Comparison of ENCODE assay signal across 15 mouse cellular contexts in the genomic region with DNA sequence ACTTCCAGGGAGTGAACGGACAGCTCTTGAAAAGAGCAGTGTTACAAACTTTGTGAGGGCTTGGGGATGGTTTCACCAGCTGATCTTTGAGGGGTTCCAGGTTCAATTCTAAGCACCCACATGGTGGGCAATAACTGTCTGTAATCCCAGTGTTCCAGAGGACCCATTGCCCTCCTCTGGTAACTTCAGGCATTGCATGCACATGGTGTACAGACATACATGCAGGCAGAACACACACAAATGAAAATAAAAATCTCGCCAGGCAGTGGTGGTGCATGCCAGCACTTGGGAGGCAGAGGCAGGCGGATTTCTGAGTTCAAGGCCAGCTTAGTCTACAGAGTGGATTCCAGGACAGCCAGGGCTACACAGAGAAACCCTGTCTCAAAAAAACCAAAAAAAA. TPM values are rescaled to one million over a fixed set of nuclear protein-coding genes. Genes with fewer than 3 reads are reported as not detected.
DNase-seq lines count a peak whose midpoint lies in the region; ATAC-seq and TF ChIP-seq lines count a peak whose summit lies in the region.
"Had no signal": no experiment of that assay in that cellular context is flagged by ENCODE, and none has a peak within 500 bp of the region (broad histone marks: within the 10 kb centered on the region; RNA-seq: fewer than 3 reads in every experiment).

No protein-coding gene starts in this region.

- no peak overlapping the region for H3K4me3 ChIP-seq in intestine, postnatal 0 days (ENCODE audit: low read depth, low read length)
- H3K4me3 ChIP-seq in intestine, embryonic 15.5 days (replicated peaks) = no peak overlapping the region
- no peak overlapping the region for H3K4me3 ChIP-seq in midbrain, embryonic 11.5 days (ENCODE audit: low read depth, low read length)
- no peak overlapping the region for H3K4me3 ChIP-seq in midbrain, embryonic 16.5 days (ENCODE audit: low read depth, low read length)
- H3K4me3 ChIP-seq: forebrain, embryonic 13.5 days; limb, embryonic 13.5 days; midbrain, embryonic 15.5 days had no signal

- no peak overlapping the region for H3K27ac ChIP-seq in intestine, postnatal 0 days (ENCODE audit: low read depth, low read length)
- no peak overlapping the region for H3K27ac ChIP-seq in intestine, embryonic 15.5 days
- no peak overlapping the region for H3K27ac ChIP-seq in midbrain, embryonic 11.5 days (ENCODE audit: low read depth, low read length)
- no peak overlapping the region for H3K27ac ChIP-seq in midbrain, embryonic 16.5 days (ENCODE audit: low read length)
- H3K27ac ChIP-seq: forebrain, embryonic 13.5 days; limb, embryonic 13.5 days; midbrain, embryonic 15.5 days had no signal

- no peaks in the 10 kb centered on the region for H3K9me3 ChIP-seq in intestine, postnatal 0 days (ENCODE audit: control insufficient read depth)
- H3K9me3 ChIP-seq in intestine, embryonic 15.5 days = no peaks in the 10 kb centered on the region
- no peaks in the 10 kb centered on the region for H3K9me3 ChIP-seq in midbrain, embryonic 11.5 days (ENCODE audit: control insufficient read depth, low read length)
- no peaks in the 10 kb centered on the region for H3K9me3 ChIP-seq in midbrain, embryonic 16.5 days (replicated peaks; ENCODE audit: control insufficient read depth, low read length, poor library complexity, severe bottlenecking)
- H3K9me3 ChIP-seq: midbrain, embryonic 15.5 days had no signal

- H3K36me3 ChIP-seq in intestine, postnatal 0 days (ENCODE audit: control insufficient read depth, insufficient read depth) = no peaks in the 10 kb centered on the region
- H3K36me3 ChIP-seq in intestine, embryonic 15.5 days = 0 out of 2 replicates have a peak, but pooled peaks cover 5% of the 10 kb centered on the region
- H3K36me3 ChIP-seq in midbrain, embryonic 11.5 days (ENCODE audit: control insufficient read depth, insufficient read depth, low read length) = 0 out of 2 replicates have a peak, but pooled peaks cover 7% of the 10 kb centered on the region
- no peaks in the 10 kb centered on the region for H3K36me3 ChIP-seq in midbrain, embryonic 16.5 days (ENCODE audit: control insufficient read depth, insufficient read depth, low read length)
- H3K36me3 ChIP-seq: midbrain, embryonic 15.5 days had no signal

- H3K4me1 ChIP-seq in intestine, postnatal 0 days (replicated peaks; ENCODE audit: control insufficient read depth, insufficient read depth, low read length) = no peaks in the 10 kb centered on the region; the same call in 1 of the 2 replicates
- H3K4me1 ChIP-seq in intestine, embryonic 15.5 days (replicated peaks) = peaks cover 2% of the 10 kb centered on the region; the same call in 1 of the 2 replicates
- no peaks in the 10 kb centered on the region for H3K4me1 ChIP-seq in midbrain, embryonic 11.5 days (ENCODE audit: control insufficient read depth, insufficient read depth, low read length)
- H3K4me1 ChIP-seq in midbrain, embryonic 16.5 days (ENCODE audit: control insufficient read depth, insufficient read depth, low read length) = peaks cover 15% of the 10 kb centered on the region

- H3K9ac ChIP-seq in intestine, postnatal 0 days (ENCODE audit: low read depth, low read length) = no peak overlapping the region
- no peak overlapping the region for H3K9ac ChIP-seq in intestine, embryonic 15.5 days
- no peak overlapping the region for H3K9ac ChIP-seq in midbrain, embryonic 11.5 days (ENCODE audit: low read length)
- H3K9ac ChIP-seq in midbrain, embryonic 16.5 days (ENCODE audit: low read depth, low read length) = no peak overlapping the region
- H3K9ac ChIP-seq: forebrain, embryonic 13.5 days; limb, embryonic 13.5 days; midbrain, embryonic 15.5 days had no signal

- no peak for ATAC-seq in intestine, postnatal 0 days
- ATAC-seq in intestine, embryonic 15.5 days = no peak
- no peak for ATAC-seq in midbrain, embryonic 11.5 days (ENCODE audit: low FRiP score)
- ATAC-seq in midbrain, embryonic 16.5 days = no peak
- ATAC-seq: forebrain, embryonic 13.5 days; inflammation-experienced regulatory T-cells, adult 6 months; midbrain, embryonic 15.5 days had no signal

- WGBS in intestine, postnatal 0 days = 96% methylated on average over 3 of the region's 3 CpGs
- 93% methylated on average over 3 of the region's 3 CpGs for WGBS in intestine, embryonic 15.5 days
- WGBS in midbrain, embryonic 11.5 days = 91% methylated on average over 3 of the region's 3 CpGs
- WGBS in midbrain, embryonic 16.5 days = 96% methylated on average over 3 of the region's 3 CpGs

- peak; percentile 46; the same call in 1 of the 2 replicates for TF ChIP-seq CTCF in intestine, postnatal 0 days (IDR thresholded peaks at IDR 0.05; ENCODE audit: low read depth)

- no peak overlapping the region for H3K4me2 ChIP-seq in intestine, postnatal 0 days (replicated peaks; ENCODE audit: low read depth)
- no peak overlapping the region for H3K4me2 ChIP-seq in intestine, embryonic 15.5 days (replicated peaks)
- H3K4me2 ChIP-seq in midbrain, embryonic 11.5 days = no peak overlapping the region
- no peak overlapping the region for H3K4me2 ChIP-seq in midbrain, embryonic 16.5 days (ENCODE audit: low read length)
- H3K4me2 ChIP-seq: forebrain, embryonic 13.5 days; limb, embryonic 13.5 days; midbrain, embryonic 15.5 days had no signal

- no peaks in the 10 kb centered on the region for H3K27me3 ChIP-seq in intestine, postnatal 0 days (replicated peaks; ENCODE audit: control insufficient read depth, insufficient read depth, low read length)
- H3K27me3 ChIP-seq in intestine, embryonic 15.5 days (replicated peaks) = no peaks in the 10 kb centered on the region
- H3K27me3 ChIP-seq in midbrain, embryonic 11.5 days (ENCODE audit: control insufficient read depth, insufficient read depth, low read length) = no peaks in the 10 kb centered on the region
- H3K27me3 ChIP-seq in midbrain, embryonic 16.5 days (ENCODE audit: control insufficient read depth, insufficient read depth, low read depth, low read length) = no peaks in the 10 kb centered on the region
- H3K27me3 ChIP-seq: forebrain, embryonic 13.5 days; limb, embryonic 13.5 days; midbrain, embryonic 15.5 days had no signal

- peak; percentile 10 for DNase-seq in midbrain, embryonic 11.5 days (ENCODE audit: low spot score, missing footprints)
- peak; percentile 65 for DNase-seq in R1 (ENCODE audit: low read depth, low spot score)
- no peak for DNase-seq in adrenal gland, adult 2 months
- no peak for DNase-seq in kidney, adult 18-20 months
- DNase-seq: adrenal gland, postnatal 25 days; cerebellum, postnatal 36 days; heart, postnatal 4 days; kidney, postnatal 36 days had no signal

RNA-seq across cellular contexts. Expression of gene Rere, which starts 10.5 kb away (rescaled TPM):
- 20.7 and 22.4 TPM in 2 replicates for polyA plus RNA-seq in intestine, postnatal 0 days (2015; fragmentation: Nextera tagmentation; extraction: Ambion mirVana)
- 25.6 and 28.4 TPM in 2 replicates for polyA plus RNA-seq in intestine, embryonic 15.5 days (2015; fragmentation: Nextera tagmentation; extraction: Ambion mirVana)
- 34.2 and 36.8 TPM in 2 replicates for polyA plus RNA-seq in midbrain, embryonic 11.5 days (2014; fragmentation: Nextera tagmentation; extraction: Ambion mirVana)
- polyA plus RNA-seq in midbrain, embryonic 16.5 days (2015; fragmentation: Nextera tagmentation; extraction: Ambion mirVana) = 29.0 and 31.2 TPM in 2 replicates
- total RNA-seq in adrenal gland, adult 2 months (2021) = 100 to 1,000 TPM; 104 to 105 TPM
- 81.0 and 112 TPM in 2 replicates for polyA plus RNA-seq in adrenal gland, adult 2 months (2012; rRNA removed)

RNA-seq across cellular contexts. Expression of gene Eno1, which starts 55.4 kb away (rescaled TPM):
- 644 and 733 TPM in 2 replicates for polyA plus RNA-seq in intestine, postnatal 0 days (2015; fragmentation: Nextera tagmentation; extraction: Ambion mirVana)
- polyA plus RNA-seq in intestine, embryonic 15.5 days (2015; fragmentation: Nextera tagmentation; extraction: Ambion mirVana) = 1,894 and 1,951 TPM in 2 replicates
- polyA plus RNA-seq in midbrain, embryonic 11.5 days (2014; fragmentation: Nextera tagmentation; extraction: Ambion mirVana) = 1,438 and 1,518 TPM in 2 replicates
- polyA plus RNA-seq in midbrain, embryonic 16.5 days (2015; fragmentation: Nextera tagmentation; extraction: Ambion mirVana) = 1,096 and 1,142 TPM in 2 replicates
- total RNA-seq in adrenal gland, adult 2 months (2021) = 100 to 1,000 TPM; 381 to 501 TPM
- polyA plus RNA-seq in adrenal gland, adult 2 months (2012; rRNA removed) = 425 and 428 TPM in 2 replicates

Comparison
In these comparisons a context has a peak if more than half of its experiments do, and no peak if none do; other contexts are left out.
1. DNase-seq: peak in midbrain, embryonic 11.5 days (single experiment) and R1 (single experiment); none in adrenal gland, adult 2 months (single experiment) and kidney, adult 18-20 months (single experiment).